ENCODE assay signal across 15 mouse cellular contexts in genomic region chr1:13752479-13752878, GRCm38 (mm10).
DNase-seq lines count a peak whose midpoint lies in the region; TF ChIP-seq lines count a peak whose summit lies in the region.
"Had no signal": no experiment of that assay in that cellular context is flagged by ENCODE, and none has a peak within 500 bp of the region (broad histone marks: within the 10 kb centered on the region; RNA-seq: fewer than 3 reads in every experiment).

No protein-coding gene starts in this region.

- H3K27ac ChIP-seq in CH12.LX (ENCODE audit: insufficient read depth, low read depth) = no peak overlapping the region
- no peak overlapping the region for H3K27ac ChIP-seq in limb, embryonic 10.5 days
- H3K27ac ChIP-seq: hindbrain, embryonic 14.5 days; limb, embryonic 15.5 days had no signal

- H3K79me2 ChIP-seq in CH12.LX (replicated peaks; ENCODE audit: control insufficient read depth, extremely low read depth, insufficient read depth, poor library complexity, severe bottlenecking) = no peaks in the 10 kb centered on the region

- in situ Hi-C loops in CH12.LX (cut with MboI; ENCODE audit: low pct_ligation_motif_present, low pct_unique_long_range_greater_than_20kb, low sequenced_read_pairs) = no loop called here

- no peaks in the 10 kb centered on the region for H3K27me3 ChIP-seq in CH12.LX (replicated peaks)
- H3K27me3 ChIP-seq in limb, embryonic 10.5 days (ENCODE audit: low read depth, poor library complexity, severe bottlenecking) = no peaks in the 10 kb centered on the region
- H3K27me3 ChIP-seq: limb, embryonic 15.5 days had no signal

- no peak overlapping the region for H3K9ac ChIP-seq in CH12.LX (ENCODE audit: insufficient read depth, low read depth)
- H3K9ac ChIP-seq: hindbrain, embryonic 14.5 days; limb, embryonic 15.5 days; lung, embryonic 14.5 days had no signal

- H3K4me1 ChIP-seq in CH12.LX (ENCODE audit: control insufficient read depth in 1 of 2, insufficient read depth in 2 of 2) = peaks cover 13 to 33% of the 10 kb centered on the region in 2 experiments
- no peaks in the 10 kb centered on the region for H3K4me1 ChIP-seq in limb, embryonic 10.5 days
- H3K4me1 ChIP-seq: limb, embryonic 15.5 days had no signal

- TF ChIP-seq CTCF in CH12.LX (conservative IDR thresholded peaks at IDR 0.05 in 1 of 2, IDR thresholded peaks at IDR 0.05 in 1 of 2; ENCODE audit: low read depth in 2 of 2, low read length in 2 of 2) = no peak

- TF ChIP-seq RAD21 in CH12.LX (IDR thresholded peaks at IDR 0.05; ENCODE audit: low read depth, low read length) = no peak

- TF ChIP-seq POLR2A in CH12.LX (IDR thresholded peaks at IDR 0.05; ENCODE audit: low read depth, low read length) = no peak

- no peak; the same call in 1 of the 2 replicates for TF ChIP-seq EP300 in CH12.LX (IDR thresholded peaks at IDR 0.05; ENCODE audit: low read length)

- H3K4me2 ChIP-seq in CH12.LX (ENCODE audit: insufficient read depth, low read depth, poor library complexity, severe bottlenecking) = no peak overlapping the region
- H3K4me2 ChIP-seq: hindbrain, embryonic 14.5 days; limb, embryonic 15.5 days; lung, embryonic 14.5 days had no signal

- dilution Hi-C loops in CH12.LX (cut with MboI; ENCODE audit: extremely low pct_ligation_motif_present, extremely low pct_unique_long_range_greater_than_20kb, low sequenced_read_pairs) = no loop called here

- H3K4me3 ChIP-seq in CH12.LX (replicated peaks in 1 of 3; ENCODE audit: low read depth in 2 of 3, low read length in 2 of 3, poor library complexity in 1 of 3) = no peak overlapping the region
- H3K4me3 ChIP-seq in limb, embryonic 10.5 days = no peak overlapping the region
- H3K4me3 ChIP-seq: limb, embryonic 15.5 days had no signal

- 84% methylated on average over 1 of the region's 1 CpGs for WGBS in limb, embryonic 10.5 days

- DNase-seq in layer of hippocampus, adult 11-12 months (ENCODE audit: low spot score) = peak; percentile 6
- DNase-seq in layer of hippocampus, postnatal 36 days = no peak
- DNase-seq in 416B (ENCODE audit: low read depth) (peak; percentile 8), CH12.LX (ENCODE audit: extremely low read depth) (peak; percentile 76)
- DNase-seq in layer of hippocampus, adult 9-11 months = peak; percentile 44
- DNase-seq in adrenal gland, postnatal 36 days = no peak
- no peak for DNase-seq in embryo, embryonic 11 days
- DNase-seq in limb, embryonic 10.5 days (ENCODE audit: low spot score) = no peak
- DNase-seq: adrenal gland, postnatal 14 days; cerebellum, postnatal 36 days; kidney, adult 8-10 months; kidney, postnatal 4 days; lung, embryonic 14.5 days had no signal

- no peaks in the 10 kb centered on the region for H3K9me3 ChIP-seq in CH12.LX (replicated peaks; ENCODE audit: low read length)
- no peaks in the 10 kb centered on the region for H3K9me3 ChIP-seq in limb, embryonic 10.5 days (replicated peaks)
- H3K9me3 ChIP-seq: limb, embryonic 15.5 days had no signal

- no peaks in the 10 kb centered on the region for H3K36me3 ChIP-seq in CH12.LX (replicated peaks in 1 of 2; ENCODE audit: control insufficient read depth in 1 of 2, insufficient read depth in 1 of 2, low read length in 1 of 2)
- H3K36me3 ChIP-seq in limb, embryonic 10.5 days = no peaks in the 10 kb centered on the region
- H3K36me3 ChIP-seq: limb, embryonic 15.5 days had no signal

TF ChIP-seq in CH12.LX, 34 proteins besides CTCF, POLR2A, EP300 and RAD21:
- TF ChIP-seq JUN (IDR thresholded peaks at IDR 0.05; ENCODE audit: insufficient read depth, low read depth, low read length) (peak; percentile 64; the same call in 1 of the 2 replicates), HCFC1 (IDR thresholded peaks at IDR 0.05; ENCODE audit: low read depth, low read length) (no peak), ZMIZ1 (IDR thresholded peaks at IDR 0.05; ENCODE audit: low read depth, low read length) (no peak), MEF2A (IDR thresholded peaks at IDR 0.05; ENCODE audit: borderline replicate concordance, low read depth, low read length) (peak; percentile 82; the same call in 1 of the 2 replicates), GABPA (IDR thresholded peaks at IDR 0.05; ENCODE audit: insufficient replicate concordance, low read depth, low read length) (no peak), JUND (conservative IDR thresholded peaks at IDR 0.05; ENCODE audit: low read depth, low read length) (peak; percentile 80), ZKSCAN1 (IDR thresholded peaks at IDR 0.05; ENCODE audit: borderline replicate concordance, low read depth, low read length) (no peak), MAX (IDR thresholded peaks at IDR 0.05; ENCODE audit: low read length) (no peak), IRF4 (IDR thresholded peaks at IDR 0.05; ENCODE audit: low read depth, low read length) (peak; percentile 94), KAT2A (IDR thresholded peaks at IDR 0.05; ENCODE audit: insufficient replicate concordance, low read length) (no peak), TBP (conservative IDR thresholded peaks at IDR 0.05; ENCODE audit: low read depth, low read length) (no peak), RCOR1 (conservative IDR thresholded peaks at IDR 0.05; ENCODE audit: low read depth, low read length) (no peak), CHD2 (IDR thresholded peaks at IDR 0.05; ENCODE audit: low read length) (no peak), MAFK (IDR thresholded peaks at IDR 0.05; ENCODE audit: insufficient replicate concordance, low read length) (no peak), NRF1 (IDR thresholded peaks at IDR 0.05; ENCODE audit: low read depth, low read length) (no peak), NELFE (IDR thresholded peaks at IDR 0.05; ENCODE audit: low read depth, low read length) (no peak), TCF12 (IDR thresholded peaks at IDR 0.05; ENCODE audit: low read depth, low read length) (no peak), POLR2AphosphoS2 (IDR thresholded peaks at IDR 0.05; ENCODE audit: low read depth, low read length) (no peak), USF2 (conservative IDR thresholded peaks at IDR 0.05; ENCODE audit: low read depth, low read length) (no peak), ETS1 (conservative IDR thresholded peaks at IDR 0.05; ENCODE audit: low read depth, low read length) (peak; percentile 90), MYC (IDR thresholded peaks at IDR 0.05; ENCODE audit: low read depth, low read length) (no peak), USF1 (IDR thresholded peaks at IDR 0.05; ENCODE audit: low read depth, low read length) (no peak), MAZ (IDR thresholded peaks at IDR 0.05; ENCODE audit: low read depth, low read length) (no peak), ELF1 (IDR thresholded peaks at IDR 0.05; ENCODE audit: low read depth, low read length) (no peak), UBTF (IDR thresholded peaks at IDR 0.05; ENCODE audit: low read depth, low read length) (no peak), E2F4 (IDR thresholded peaks at IDR 0.05; ENCODE audit: insufficient replicate concordance, low read depth, low read length) (no peak), SMC3 (IDR thresholded peaks at IDR 0.05; ENCODE audit: low read depth, low read length) (no peak), CHD1 (IDR thresholded peaks at IDR 0.05; ENCODE audit: low read depth, low read length) (no peak), ZC3H11A (IDR thresholded peaks at IDR 0.05; ENCODE audit: low read depth, low read length) (no peak), PAX5 (IDR thresholded peaks at IDR 0.05; ENCODE audit: low read length) (no peak), BHLHE40 (IDR thresholded peaks at IDR 0.05; ENCODE audit: low read depth, low read length) (peak; percentile 62), MXI1 (IDR thresholded peaks at IDR 0.05; ENCODE audit: low read depth, low read length) (no peak), SIN3A (IDR thresholded peaks at IDR 0.05; ENCODE audit: low read length) (no peak), ZNF384 (IDR thresholded peaks at IDR 0.05; ENCODE audit: low read depth, low read length) (peak; percentile 35; the same call in 1 of the 2 replicates)
TF ChIP-seq in CH12.LX: peak in this region for 7.

Comparison
In these comparisons a context has a peak if more than half of its experiments do, and no peak if none do; other contexts are left out.
1. DNase-seq: peak in layer of hippocampus, adult 11-12 months (single experiment), 416B (single experiment), CH12.LX (single experiment) and layer of hippocampus, adult 9-11 months (single experiment); none in layer of hippocampus, postnatal 36 days (0 of 2), adrenal gland, postnatal 36 days (0 of 2), embryo, embryonic 11 days (single experiment) and limb, embryonic 10.5 days (single experiment).